Mouse (Mus musculus): Measurements from ENCODE around the gene Copz2. TPM values are rescaled to one million over a fixed set of nuclear protein-coding genes. Genes with fewer than 3 reads are reported as not detected.
"Not testable (repeated sequence)": the region's sequence is repeated elsewhere in the genome, so short reads cannot be mapped to it uniquely, and the experiment has no call there.

The Copz2 gene
- 21.9 and 25.9 TPM in 2 replicates for polyA plus RNA-seq (2015; fragmentation: Nextera tagmentation; extraction: Ambion mirVana)

DNA sequence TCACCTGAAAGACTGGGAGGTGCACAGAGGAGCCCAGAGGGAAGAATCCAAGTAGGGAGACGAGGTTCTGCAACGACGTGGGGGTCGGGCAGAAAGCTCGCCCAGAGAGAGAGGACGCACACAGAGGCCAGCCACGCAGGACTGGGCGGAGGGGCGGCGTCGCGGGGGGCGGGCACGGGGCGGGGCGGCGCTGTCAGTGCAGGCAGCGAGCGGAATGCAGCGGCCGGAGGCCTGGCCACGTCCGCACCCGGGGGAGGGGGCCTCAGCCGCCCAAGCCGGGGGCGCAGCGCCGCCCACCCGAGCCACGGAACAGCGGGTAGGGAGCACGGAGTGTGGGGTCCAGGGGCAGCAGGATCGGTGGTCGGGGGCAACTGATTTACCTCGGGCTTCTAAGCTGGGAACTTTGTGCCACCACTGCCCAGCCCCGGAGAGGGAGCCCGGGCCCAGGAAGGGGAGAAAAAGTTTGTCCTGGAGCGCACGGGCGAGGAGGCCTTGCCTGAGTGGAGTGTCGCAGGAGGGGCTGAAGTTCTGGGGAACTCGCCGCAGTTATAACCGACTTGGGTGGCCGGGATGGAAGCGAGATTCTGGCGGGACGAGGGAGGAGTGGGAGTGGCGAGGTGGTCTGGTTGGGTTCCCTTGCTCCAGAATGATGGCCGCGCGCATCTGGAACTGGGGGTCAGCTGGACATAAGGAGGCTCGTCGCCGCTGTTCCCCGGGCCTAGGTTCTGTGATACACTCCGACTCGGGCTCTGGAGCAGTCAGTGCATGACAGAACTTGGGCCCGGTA lies at the start of gene Copz2:
Gene Copz2 (plus strand): TSS at position 190 of the 787 bp plus-strand sequence.
- H3K4me2 ChIP-seq: peak within 1 kb of the TSS; percentile 71
- H3K4me3 ChIP-seq: peak within 1 kb of the TSS; percentile 38
- no peaks in the 10 kb centered on the region for H3K36me3 ChIP-seq
- H3K4me1 ChIP-seq (replicated peaks): peaks cover 11% of the 10 kb centered on the region
- H3K9ac ChIP-seq: peak within 1 kb of the TSS; percentile 32; the same call in 1 of the 2 replicates
- 3% methylated on average over 56 of the region's 60 CpGs for WGBS
- H3K27ac ChIP-seq (replicated peaks): no peak within 1 kb of the TSS
- H3K9me3 ChIP-seq: no peaks in the 10 kb centered on the region
- peaks cover 13% of the 10 kb centered on the region for H3K27me3 ChIP-seq
- no peak for ATAC-seq (ENCODE audit: low FRiP score, low read depth)

- Histone ChIP-seq H3K4me3 (no peak overlapping the region), H3K4me2 (no peak overlapping the region), H3K4me1 (replicated peaks) (peaks cover 1% of the 10 kb centered on the region; the same call in 1 of the 2 replicates), H3K27ac (replicated peaks) (no peak overlapping the region), H3K9ac (no peak overlapping the region), H3K27me3 (no peaks in the 10 kb centered on the region), H3K36me3 (peaks cover 80% of the 10 kb centered on the region), H3K9me3 (no peaks in the 10 kb centered on the region)
- no peak for ATAC-seq (ENCODE audit: low FRiP score, low read depth)
- WGBS: 95% methylated on average over 5 of the region's 5 CpGs
These were observed 44.1 kb upstream of the Copz2 start for GRCm38 (mm10) chr11:96805606-96806005.

GRCm38 (mm10) chr11:96808066-96808465 lies 41.6 kb upstream of the Copz2 start:
- WGBS: 58% methylated on average over 1 of the region's 1 CpGs
- H3K4me1 ChIP-seq (replicated peaks): no peaks in the 10 kb centered on the region
- H3K9ac ChIP-seq: no peak overlapping the region
- no peak overlapping the region for H3K4me3 ChIP-seq
- no peak for ATAC-seq (ENCODE audit: low FRiP score, low read depth)
- H3K4me2 ChIP-seq: no peak overlapping the region
- H3K27me3 ChIP-seq: no peaks in the 10 kb centered on the region
- no peaks in the 10 kb centered on the region for H3K9me3 ChIP-seq
- H3K27ac ChIP-seq (replicated peaks): no peak overlapping the region
- peaks cover 73% of the 10 kb centered on the region for H3K36me3 ChIP-seq

GRCm38 (mm10) chr11:96809562-96810235 lies 40.0 kb upstream of the Copz2 start:
- Histone ChIP-seq H3K4me1 (replicated peaks) (no peaks in the 10 kb centered on the region), H3K4me3 (no peak overlapping the region), H3K9me3 (no peaks in the 10 kb centered on the region), H3K4me2 (no peak overlapping the region), H3K27me3 (no peaks in the 10 kb centered on the region), H3K9ac (no peak overlapping the region), H3K27ac (replicated peaks) (no peak overlapping the region), H3K36me3 (peaks cover 70% of the 10 kb centered on the region)
- 83% methylated on average over 6 of the region's 6 CpGs for WGBS
- ATAC-seq (ENCODE audit: low FRiP score, low read depth): no peak

GRCm38 (mm10) chr11:96811188-96811587 lies 38.5 kb upstream of the Copz2 start:
- not testable (repeated sequence) for H3K27ac ChIP-seq (replicated peaks); H3K4me1 ChIP-seq (replicated peaks); H3K4me2 ChIP-seq; H3K9ac ChIP-seq; H3K9me3 ChIP-seq; H3K4me3 ChIP-seq; H3K27me3 ChIP-seq; ATAC-seq (ENCODE audit: low FRiP score, low read depth)
- WGBS: 82% methylated on average over 1 of the region's 1 CpGs
- H3K36me3 ChIP-seq: peaks cover 66% of the 10 kb centered on the region

DNA sequence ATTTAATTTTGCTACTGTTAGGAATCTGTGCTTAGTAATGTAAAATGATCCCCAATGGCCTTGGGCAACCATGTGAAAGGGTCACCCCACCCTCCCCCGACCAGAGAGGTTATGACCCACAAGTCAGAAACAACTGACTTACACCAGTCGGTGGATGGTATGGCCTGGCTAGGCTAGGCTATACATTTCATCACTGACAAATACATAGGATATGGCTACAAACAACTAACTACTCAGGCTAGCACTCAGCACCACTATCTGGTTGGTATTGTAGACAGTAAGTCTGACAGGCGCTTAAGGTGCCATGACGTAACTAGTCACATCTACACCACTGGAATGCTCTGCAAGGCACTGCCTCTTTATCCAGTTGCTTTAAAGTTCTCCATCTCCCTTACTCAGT lies 36.2 kb upstream of the Copz2 start:
- H3K36me3 ChIP-seq: peaks cover 71% of the 10 kb centered on the region
- no peak overlapping the region for H3K9ac ChIP-seq
- WGBS: 89% methylated on average over 4 of the region's 4 CpGs
- H3K9me3 ChIP-seq: no peaks in the 10 kb centered on the region
- H3K4me2 ChIP-seq: no peak overlapping the region
- no peaks in the 10 kb centered on the region for H3K27me3 ChIP-seq
- H3K27ac ChIP-seq (replicated peaks): no peak overlapping the region
- no peak overlapping the region for H3K4me3 ChIP-seq
- H3K4me1 ChIP-seq (replicated peaks): no peaks in the 10 kb centered on the region
- no peak for ATAC-seq (ENCODE audit: low FRiP score, low read depth)

DNA sequence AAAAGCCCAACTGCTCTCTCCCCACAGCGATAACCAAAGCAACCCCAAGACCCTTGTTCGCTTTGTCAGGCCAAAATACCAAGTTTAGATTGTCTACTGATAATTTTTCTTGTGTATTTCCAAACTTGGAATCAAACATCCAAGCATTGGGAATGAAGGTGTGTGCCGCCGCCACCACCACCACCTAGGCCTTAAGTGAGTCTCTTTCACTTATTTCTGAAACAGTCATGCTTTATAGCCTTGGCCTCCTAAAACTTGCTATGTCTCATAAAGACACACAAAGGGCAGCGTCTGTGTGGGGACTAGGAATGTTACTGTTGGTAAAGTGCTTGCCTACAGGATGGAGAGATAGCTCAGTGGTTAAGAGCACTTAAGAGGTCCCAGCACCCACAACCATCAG lies 35.8 kb upstream of the Copz2 start:
- WGBS: 92% methylated on average over 5 of the region's 5 CpGs
- H3K9ac ChIP-seq: no peak overlapping the region
- no peaks in the 10 kb centered on the region for H3K9me3 ChIP-seq
- no peak overlapping the region for H3K4me2 ChIP-seq
- H3K27ac ChIP-seq (replicated peaks): peak overlapping the region; percentile 8; the same call in 1 of the 2 replicates
- H3K27me3 ChIP-seq: no peaks in the 10 kb centered on the region
- no peak for ATAC-seq (ENCODE audit: low FRiP score, low read depth)
- H3K4me3 ChIP-seq: no peak overlapping the region
- H3K36me3 ChIP-seq: peaks cover 71% of the 10 kb centered on the region
- H3K4me1 ChIP-seq (replicated peaks): no peaks in the 10 kb centered on the region

DNA sequence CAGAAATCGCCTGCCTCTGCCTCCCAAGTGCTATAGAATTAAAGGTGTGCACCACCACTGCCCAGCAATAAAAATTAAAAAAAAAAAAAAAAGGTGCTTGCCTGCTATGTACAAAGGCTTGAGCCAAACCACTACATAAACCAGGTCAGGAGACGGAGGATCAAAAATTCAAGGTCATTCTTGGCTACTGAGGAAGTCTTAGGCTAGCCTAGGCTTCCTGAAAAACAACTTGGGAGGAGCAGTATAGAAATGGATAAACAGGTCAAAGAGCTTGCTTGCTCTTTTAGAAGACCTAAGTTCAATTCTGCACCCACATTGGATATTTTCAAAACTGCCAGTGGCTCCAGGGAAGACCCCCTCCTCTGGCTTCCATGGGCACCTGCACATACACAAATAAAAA lies 35.2 kb upstream of the Copz2 start:
- Histone ChIP-seq H3K4me2 (no peak overlapping the region), H3K4me3 (no peak overlapping the region), H3K36me3 (peaks cover 72% of the 10 kb centered on the region), H3K9ac (no peak overlapping the region), H3K27ac (replicated peaks) (no peak overlapping the region), H3K27me3 (no peaks in the 10 kb centered on the region), H3K9me3 (no peaks in the 10 kb centered on the region), H3K4me1 (replicated peaks) (no peaks in the 10 kb centered on the region)
- 81% methylated on average over 2 of the region's 2 CpGs for WGBS
- no peak for ATAC-seq (ENCODE audit: low FRiP score, low read depth)

DNA sequence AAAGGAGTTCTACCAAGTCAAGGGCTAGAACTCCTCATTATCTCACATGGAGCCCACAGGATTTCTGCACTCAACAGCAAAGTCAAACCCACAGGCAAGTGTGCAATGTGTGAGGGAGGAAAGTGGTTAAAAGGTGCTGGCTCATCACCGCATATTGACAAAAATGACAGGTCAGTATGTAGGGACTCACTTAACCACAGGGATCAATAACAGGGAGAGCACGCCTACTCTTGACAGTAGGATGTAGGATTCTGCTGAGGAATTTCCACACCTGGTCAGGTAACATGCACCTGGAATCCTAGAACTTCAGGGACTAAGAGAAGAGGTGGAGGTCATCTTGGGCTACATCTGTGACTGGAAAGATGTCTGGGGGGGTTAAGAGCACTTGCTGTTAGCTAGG lies 33.8 kb upstream of the Copz2 start:
- H3K4me2 ChIP-seq: no peak overlapping the region
- no peak for ATAC-seq (ENCODE audit: low FRiP score, low read depth)
- H3K4me1 ChIP-seq (replicated peaks): no peaks in the 10 kb centered on the region
- H3K9ac ChIP-seq: no peak overlapping the region
- H3K9me3 ChIP-seq: no peaks in the 10 kb centered on the region
- H3K27ac ChIP-seq (replicated peaks): no peak overlapping the region
- H3K27me3 ChIP-seq: no peaks in the 10 kb centered on the region
- peaks cover 76% of the 10 kb centered on the region for H3K36me3 ChIP-seq
- no peak overlapping the region for H3K4me3 ChIP-seq
- 96% methylated on average over 2 of the region's 2 CpGs for WGBS

DNA sequence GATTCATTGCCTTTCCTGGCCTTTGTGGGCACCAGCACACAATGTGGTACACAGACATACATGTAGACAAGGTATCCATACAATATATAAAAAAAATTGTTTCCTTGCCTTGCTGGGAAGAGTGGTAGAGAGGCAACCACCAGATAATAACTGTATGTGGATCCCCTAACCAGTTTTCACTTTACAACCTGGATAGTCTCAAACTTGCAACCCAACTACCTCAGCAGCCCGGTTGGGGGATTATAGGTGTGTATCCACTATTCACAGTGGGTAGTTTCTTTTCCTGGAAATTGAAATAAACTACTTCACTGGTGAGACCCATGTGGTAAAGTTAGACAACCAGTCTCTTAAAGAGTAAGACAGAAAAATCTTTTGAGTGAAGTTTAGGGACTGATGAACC lies 33.2 kb upstream of the Copz2 start:
- Histone ChIP-seq H3K27ac (replicated peaks) (no peak overlapping the region), H3K4me1 (replicated peaks) (no peaks in the 10 kb centered on the region), H3K4me3 (no peak overlapping the region), H3K9me3 (no peaks in the 10 kb centered on the region), H3K9ac (no peak overlapping the region), H3K4me2 (no peak overlapping the region), H3K36me3 (peaks cover 81% of the 10 kb centered on the region), H3K27me3 (no peaks in the 10 kb centered on the region)
- 92% methylated on average over 1 of the region's 1 CpGs for WGBS
- no peak for ATAC-seq (ENCODE audit: low FRiP score, low read depth)

DNA sequence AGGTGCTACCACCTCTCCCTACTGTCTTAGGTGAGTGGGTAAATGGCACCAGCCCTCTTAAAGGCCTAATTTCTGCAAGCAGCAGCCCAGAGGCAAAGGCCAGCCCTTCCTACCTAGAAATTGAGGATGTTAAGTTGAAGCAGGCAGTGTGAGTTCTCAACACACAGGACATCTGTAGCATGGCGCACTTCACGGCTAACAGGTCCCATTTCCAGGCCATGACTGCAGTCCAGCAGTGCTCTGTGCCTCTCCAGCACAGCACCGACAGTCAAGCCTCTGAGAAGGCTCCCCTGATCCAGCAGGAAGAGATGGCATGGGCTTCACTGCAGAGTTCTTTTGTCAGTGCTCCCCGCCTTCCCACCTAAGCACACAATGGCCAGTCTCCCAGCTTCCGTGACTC lies 32.7 kb upstream of the Copz2 start:
- peaks cover 81% of the 10 kb centered on the region for H3K36me3 ChIP-seq
- H3K27me3 ChIP-seq: no peaks in the 10 kb centered on the region
- no peaks in the 10 kb centered on the region for H3K4me1 ChIP-seq (replicated peaks)
- no peak overlapping the region for H3K4me3 ChIP-seq
- ATAC-seq (ENCODE audit: low FRiP score, low read depth): no peak
- 65% methylated on average over 5 of the region's 5 CpGs for WGBS
- no peak overlapping the region for H3K9ac ChIP-seq
- no peaks in the 10 kb centered on the region for H3K9me3 ChIP-seq
- no peak overlapping the region for H3K4me2 ChIP-seq
- no peak overlapping the region for H3K27ac ChIP-seq (replicated peaks)

GRCm38 (mm10) chr11:96818128-96818710 lies 31.5 kb upstream of the Copz2 start:
- Histone ChIP-seq H3K4me1 (replicated peaks) (peaks cover 12% of the 10 kb centered on the region), H3K9me3 (no peaks in the 10 kb centered on the region), H3K4me3 (no peak overlapping the region), H3K27me3 (no peaks in the 10 kb centered on the region), H3K9ac (no peak overlapping the region), H3K36me3 (peaks cover 73% of the 10 kb centered on the region), H3K4me2 (no peak overlapping the region), H3K27ac (replicated peaks) (no peak overlapping the region)
- WGBS: 78% methylated on average over 8 of the region's 8 CpGs
- no peak for ATAC-seq (ENCODE audit: low FRiP score, low read depth)
